Mouse (Mus musculus) left cerebral cortex, adult 18-20 months (tissue): ENCODE measurements around the gene Adgrl2. TPM values are rescaled to one million over a fixed set of nuclear protein-coding genes. Genes with fewer than 3 reads are reported as not detected.

Source experiments
- DNase-seq, 2 experiments: peaks; one replicate each; pipeline ENCODE4 v3.0.0; 2021 to 2022; ENCODE audit warnings: low spot score in 2 of 2, mixed read lengths in 1 of 2
- total RNA-seq, 2 experiments: library from RNA; stranded (reverse); gene quantifications; 2 replicates each; pipeline ENCODE4 v1.2.3; 2021

Adgrl2 gene
- total RNA-seq, 2 experiments from 2014 or later = 103 to 109 TPM

- no peak for DNase-seq
Measured at GRCm38 (mm10) chr3:148833070-148833769, 157.1 kb downstream of the Adgrl2 start.

DNA sequence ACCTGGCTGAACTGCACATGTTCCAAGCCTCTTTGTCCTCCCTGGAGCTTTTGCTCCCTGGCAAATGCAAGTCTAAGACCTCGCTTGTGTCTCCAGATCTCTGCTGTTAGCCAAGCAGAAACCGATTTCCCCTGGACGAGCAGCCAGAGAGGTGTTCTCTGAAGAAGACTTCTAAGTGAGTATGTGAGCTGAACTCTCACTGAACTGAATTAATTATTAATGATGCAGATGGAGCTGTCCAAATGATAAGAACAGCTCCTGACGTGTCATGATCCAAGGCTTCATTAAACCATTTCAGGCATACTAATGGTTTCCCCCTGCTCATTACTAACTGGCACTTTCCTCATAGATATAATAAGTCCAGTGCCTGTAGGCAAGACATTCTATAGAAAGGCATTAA, 158.4 kb downstream of the Adgrl2 start:
- DNase-seq = no peak

DNA sequence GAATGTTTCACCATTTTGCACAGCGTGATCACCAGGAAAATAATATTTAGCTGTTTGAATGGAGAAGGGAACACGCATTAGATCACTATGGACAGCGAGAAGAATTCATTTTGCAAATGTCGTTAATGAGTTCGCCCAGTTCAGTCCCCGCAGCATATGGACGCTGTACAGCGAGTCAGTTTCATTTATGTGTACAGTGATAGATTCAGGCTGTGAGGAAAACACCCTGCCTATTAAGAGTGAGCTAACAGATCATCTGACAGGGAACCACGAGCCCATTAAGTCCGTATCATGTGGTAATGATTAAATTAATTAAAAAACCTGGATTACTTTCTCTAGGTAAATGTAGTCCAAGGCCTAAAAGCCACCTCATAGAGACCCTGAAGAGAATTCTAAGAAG, 161.8 kb downstream of the Adgrl2 start:
- no peak for DNase-seq

DNA sequence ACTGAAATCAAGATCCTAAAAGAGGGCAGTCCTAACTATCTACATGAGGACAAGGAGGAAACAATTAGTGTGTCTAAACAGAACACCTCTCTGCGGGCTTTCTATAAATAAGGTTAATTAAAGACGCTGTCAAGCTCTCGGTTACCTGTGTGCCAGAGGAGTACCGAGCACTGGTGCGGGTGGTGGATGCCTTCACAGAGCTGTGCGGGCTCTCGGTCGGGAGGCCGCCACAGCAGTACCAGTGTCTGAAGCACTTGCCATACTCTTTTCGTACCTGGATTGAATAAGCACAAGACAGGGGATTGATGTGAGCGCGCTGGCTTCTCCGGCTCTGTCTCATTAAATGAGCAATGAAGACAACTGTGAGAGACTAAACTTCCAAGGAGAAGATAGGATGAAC, 166.8 kb downstream of the Adgrl2 start:
- no peak for DNase-seq

DNA sequence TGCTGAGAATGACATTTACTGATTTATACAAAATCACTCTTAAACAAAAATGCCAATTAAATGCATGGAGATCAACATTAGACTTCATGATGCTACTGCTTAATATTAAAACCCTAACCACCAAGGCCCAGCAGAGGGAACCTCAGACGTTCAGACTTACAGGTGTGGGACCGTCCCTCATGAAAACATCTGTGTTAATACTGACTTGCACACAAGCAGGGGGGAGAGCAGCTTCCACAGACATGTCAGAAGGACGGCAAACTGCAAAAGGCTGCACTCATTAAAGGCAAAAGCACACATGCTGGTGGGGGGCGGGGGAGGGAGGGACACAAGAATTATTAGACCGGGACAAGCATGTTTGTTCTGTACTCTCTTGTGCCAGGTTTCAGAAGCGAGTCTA, 168.7 kb downstream of the Adgrl2 start:
- no peak for DNase-seq

DNA sequence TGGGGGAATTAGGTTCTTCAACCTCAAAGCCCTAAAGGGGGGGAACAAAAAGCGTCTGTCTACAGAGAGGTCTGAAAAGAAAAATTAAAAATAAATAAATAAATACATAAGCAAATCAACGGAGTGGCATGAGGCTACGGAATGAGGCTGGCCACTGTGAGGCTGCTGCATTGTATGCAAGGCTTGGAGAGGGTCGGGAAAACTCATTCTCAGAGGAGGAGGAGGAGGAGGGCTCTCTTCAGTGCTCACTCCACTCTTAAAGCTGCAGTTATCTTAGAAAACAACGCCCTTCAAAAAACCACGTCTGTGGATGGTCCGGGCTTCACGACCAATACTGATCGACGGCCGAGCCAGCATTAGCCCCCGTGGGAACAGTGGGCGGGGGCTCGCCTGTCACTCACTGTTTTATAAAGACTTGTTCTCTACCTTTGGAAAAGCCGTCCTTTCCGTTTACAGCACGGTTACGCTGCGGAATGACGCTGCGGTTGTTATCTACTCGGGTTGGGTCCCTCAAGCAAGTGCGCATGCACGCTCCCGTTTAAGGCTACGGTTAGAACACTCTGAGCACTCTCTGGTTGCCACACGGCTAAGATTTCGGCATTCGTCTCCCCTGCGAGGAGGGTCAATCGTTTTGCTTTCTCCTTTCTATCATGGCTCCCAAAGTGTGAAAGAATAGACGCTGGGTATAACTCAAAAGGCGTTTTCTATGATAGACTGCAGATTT, 170.9 kb downstream of the Adgrl2 start:
- DNase-seq = no peak

DNA sequence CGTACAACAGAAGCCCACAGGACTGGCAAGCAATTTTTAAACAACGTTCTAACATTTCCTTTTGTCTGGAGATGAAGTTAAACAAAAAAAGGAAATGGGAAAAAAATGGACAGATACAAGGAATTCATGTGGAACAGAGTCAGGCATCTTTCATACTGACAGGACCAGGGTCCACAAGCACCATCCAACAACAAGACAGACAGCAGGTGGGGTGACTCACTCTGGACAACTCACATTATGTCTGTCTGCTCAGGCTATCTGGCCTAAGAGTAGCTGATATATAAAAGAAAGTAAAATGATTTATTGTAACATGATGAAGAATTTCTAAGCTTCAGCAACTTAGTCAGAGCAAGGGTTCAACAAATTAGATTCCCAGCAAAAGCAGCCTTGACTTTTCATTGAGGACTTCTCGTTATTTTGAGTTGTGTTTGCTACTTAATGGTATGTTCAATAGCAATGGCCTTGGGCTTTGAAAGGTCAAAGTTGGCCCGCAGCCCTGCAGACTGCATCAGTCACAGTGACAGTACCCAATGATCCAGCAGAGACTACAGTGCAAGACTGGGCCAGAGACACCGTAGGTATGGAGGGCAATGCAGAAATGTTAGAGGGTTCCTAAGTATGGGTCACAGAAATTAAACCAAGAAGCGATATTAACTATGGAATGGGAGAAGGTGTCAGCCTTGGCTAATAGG, 171.8 kb downstream of the Adgrl2 start:
- no peak for DNase-seq

- DNase-seq = no peak
Measured at GRCm38 (mm10) chr3:148817491-148817890, 172.9 kb downstream of the Adgrl2 start.

GRCm38 (mm10) chr3:148813121-148813520, 177.2 kb downstream of the Adgrl2 start:
- no peak for DNase-seq

DNA sequence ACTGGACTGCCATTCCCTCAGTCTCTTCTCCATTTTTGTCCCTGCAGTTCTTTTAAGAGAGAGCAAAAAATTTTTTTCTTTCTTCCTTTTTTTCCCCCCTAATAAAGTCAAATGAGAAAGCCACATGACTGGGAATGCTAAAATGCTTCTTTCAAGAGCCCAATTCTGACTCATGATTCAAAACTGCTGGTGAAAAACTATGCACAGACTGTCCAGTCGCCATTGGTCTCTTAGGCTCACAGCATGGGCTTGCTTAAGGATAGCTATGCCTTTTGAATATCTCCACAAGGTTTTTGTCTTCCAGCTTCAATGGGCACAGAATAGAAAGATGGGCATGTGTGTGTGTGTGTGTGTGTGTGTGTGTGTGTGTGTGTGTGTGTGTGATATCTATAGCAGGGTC, 178.3 kb downstream of the Adgrl2 start:
- DNase-seq = no peak

DNA sequence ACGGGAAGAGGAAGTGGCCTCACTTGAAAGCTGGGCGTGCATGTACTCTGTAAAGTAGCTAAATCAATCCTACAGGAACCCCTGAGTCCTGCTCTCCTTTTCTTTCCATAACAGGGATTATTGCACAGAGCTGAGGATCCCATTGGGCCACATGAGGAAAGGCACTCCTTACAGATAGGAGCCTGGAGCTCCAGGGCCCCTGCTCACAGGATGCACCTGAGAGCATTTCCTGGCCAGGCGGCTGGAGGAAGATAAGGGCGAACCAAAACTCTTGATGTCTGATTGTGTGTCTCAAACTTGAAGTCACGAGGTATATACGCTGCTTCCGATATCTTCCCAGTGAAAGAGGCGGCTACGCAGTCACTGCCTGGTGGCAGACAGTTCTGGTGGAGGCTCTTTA, 183.4 kb downstream of the Adgrl2 start:
- no peak for DNase-seq

DNA sequence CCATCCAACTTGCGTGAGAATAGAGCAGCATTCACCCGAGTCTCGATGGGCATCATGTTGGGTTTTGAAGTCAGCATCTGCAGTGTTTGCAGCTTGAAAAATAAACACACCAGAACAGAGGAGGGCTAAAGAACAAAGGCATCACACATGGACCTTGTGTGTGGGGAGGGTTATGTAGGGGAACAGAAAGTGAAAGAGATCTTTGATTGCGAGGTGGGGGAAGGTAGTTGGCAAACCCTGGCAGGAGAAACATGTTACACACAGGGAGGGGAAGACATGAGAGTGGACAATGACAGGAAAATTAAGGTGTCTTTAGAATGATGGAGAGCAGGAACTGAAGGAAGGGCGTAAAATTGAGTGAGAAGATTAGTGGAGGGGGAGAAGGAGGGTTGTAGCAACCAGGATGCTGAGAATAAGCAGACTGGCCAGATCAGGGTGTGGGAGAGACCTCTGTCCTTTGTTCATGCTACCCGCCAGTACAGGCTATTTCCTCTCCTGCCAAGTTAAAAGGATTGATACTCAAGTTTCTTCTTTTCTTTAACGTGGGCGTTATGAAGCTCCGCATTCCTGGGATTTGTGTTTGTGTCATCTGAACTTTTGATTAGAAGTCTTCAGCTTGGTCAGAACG, 197.0 kb downstream of the Adgrl2 start:
- DNase-seq = no peak

- DNase-seq = no peak
Measured at GRCm38 (mm10) chr3:148770310-148770709, 220.0 kb downstream of the Adgrl2 start.
